Mouse (Mus musculus): ENCODE measurements at regions not wholly inside any gene's neighbourhood (a gene's known extent, or its start where the extent isn't known, plus 50 kb on each side); places are given as distances from the start of the nearest gene placed in this dataset.

DNA sequence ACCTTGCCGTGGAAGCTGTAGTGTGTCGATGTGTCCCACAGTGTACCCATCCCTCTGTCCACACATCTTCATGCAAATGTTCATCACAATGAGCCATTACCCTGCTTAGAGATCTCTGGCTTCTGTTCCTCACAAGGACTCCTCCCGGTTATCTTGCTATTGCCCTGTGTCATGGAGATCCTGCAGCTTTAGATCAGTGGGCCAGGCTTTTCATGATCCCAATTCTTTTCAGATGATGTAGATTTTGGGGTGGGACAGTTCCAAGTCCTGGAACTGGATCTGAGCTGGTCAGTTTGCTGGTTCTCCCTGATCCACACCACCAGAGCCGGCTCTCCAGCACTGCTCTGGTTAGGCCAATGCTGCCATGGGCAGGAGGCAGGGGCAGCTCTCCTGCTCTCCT is 161.2 kb downstream of the Tfap2c start:
- DNase-seq, result no peak

DNA sequence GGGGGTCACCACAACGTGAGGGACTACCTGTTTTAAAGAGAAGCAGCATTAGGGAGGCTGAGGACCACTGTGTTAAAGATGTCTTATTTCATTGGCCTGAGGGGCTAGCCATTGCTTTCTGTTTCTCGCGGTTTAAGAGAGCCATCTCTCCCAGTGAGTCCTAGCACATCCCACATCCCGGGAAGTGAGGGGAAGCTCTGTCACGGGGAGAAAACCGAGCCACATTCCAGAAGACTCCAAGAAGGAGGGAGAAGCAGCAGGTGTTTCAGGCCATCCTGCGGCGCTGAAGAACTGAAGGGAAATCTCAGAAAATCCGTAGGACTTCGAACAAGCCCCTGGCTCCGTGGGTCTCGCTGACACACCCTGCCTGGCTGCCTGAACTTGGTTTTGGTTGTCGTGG is 177.3 kb downstream of the Tfap2c start:
- no peak for DNase-seq

DNA sequence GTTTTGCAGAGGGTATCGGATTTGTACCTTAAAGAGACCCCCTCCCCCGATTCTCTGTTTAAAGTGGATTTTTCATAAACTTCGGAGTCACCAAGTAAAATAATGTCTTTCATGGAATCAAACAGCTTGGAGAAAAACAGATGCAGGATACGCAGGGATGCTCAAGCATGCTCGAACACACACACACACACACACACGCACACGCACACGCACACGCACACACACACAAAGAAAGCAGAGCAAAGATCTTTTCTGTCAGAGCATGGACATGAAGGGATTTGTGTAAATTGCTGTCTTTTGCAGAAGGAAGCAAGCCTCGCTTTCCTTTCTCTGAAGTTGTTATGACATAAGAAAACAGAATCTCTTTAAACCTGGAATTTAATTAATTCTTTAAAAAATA is 178.2 kb downstream of the Tfap2c start:
- DNase-seq, result no peak

- peak in 1 of 2 experiments; percentile 3 for DNase-seq
Observed at GRCm38 (mm10) chr2:172728240-172728821, 178.9 kb downstream of the Tfap2c start.

GRCm38 (mm10) chr2:172729151-172729550 is 179.8 kb downstream of the Tfap2c start:
- DNase-seq, result no peak

GRCm38 (mm10) chr2:172729741-172730140 is 180.3 kb downstream of the Tfap2c start:
- no peak for DNase-seq

DNA sequence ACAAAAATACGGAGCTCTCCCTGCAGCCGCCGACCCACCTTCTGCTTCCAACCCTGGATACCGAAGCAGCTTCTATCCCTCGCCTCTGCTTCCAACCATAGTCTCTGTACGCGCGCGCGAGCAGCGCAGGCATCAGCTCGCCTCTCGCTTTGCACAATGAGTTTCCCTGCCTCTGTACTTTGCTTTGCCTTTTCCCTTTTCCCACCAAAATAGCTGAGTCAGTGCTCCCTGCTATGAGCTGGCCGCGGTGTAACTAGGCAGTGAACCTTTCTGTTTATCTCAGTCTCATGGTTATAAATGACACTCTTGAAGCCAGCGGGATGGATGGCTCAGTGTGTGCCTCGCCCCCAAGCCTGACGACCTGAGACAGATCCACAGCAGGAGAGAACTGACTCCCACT is 182.0 kb downstream of the Tfap2c start:
- DNase-seq, result no peak

- no peak for DNase-seq
Observed at GRCm38 (mm10) chr2:172732453-172733210, 183.2 kb downstream of the Tfap2c start.

- no peak for DNase-seq
Observed at GRCm38 (mm10) chr2:172733403-172733995, 184.1 kb downstream of the Tfap2c start.

DNA sequence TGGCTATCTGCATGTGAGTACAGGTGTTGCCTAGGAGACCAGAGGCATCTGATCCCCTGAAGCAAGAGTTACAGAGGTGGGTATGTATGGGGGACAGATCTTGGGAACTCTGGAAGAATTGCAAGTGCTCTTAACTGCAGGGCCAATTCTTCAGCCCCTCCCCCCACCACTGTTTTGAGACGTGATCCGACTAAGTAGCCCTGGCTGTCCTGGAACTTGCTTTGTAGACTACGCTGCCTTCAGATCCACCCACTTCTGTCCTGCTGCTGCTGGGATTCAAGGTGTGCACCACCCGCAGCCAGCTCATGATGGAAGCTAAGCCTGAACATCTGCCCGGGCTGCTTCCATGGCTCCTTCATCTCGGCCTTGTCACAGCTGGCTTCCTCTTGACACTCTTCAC is 186.2 kb downstream of the Tfap2c start:
- no peak for DNase-seq

DNA sequence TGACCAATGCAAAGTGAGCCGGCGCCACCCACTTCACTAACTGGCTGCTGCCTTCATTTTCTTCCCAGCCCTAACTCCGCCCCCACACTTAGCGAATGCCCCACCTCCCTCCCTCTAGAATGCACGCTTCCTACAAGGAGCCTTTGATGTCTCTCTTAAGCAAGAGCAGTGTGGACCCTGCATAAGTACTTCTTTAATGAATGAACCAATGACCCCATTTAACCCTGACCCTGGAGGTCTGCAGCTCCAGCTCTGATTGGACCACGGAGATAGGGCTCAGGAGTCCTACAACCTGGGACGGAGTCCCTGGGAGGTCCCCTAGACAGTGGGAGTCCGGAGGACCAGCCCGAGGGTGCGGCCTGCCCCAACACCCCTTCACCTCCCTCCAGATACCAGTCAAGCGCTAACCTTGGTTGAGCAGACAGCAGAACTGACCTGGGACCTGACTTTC is 189.7 kb downstream of the Tfap2c start:
- DNase-seq, result no peak

GRCm38 (mm10) chr2:172739529-172739928 is 190.1 kb downstream of the Tfap2c start:
- no peak for DNase-seq

DNA sequence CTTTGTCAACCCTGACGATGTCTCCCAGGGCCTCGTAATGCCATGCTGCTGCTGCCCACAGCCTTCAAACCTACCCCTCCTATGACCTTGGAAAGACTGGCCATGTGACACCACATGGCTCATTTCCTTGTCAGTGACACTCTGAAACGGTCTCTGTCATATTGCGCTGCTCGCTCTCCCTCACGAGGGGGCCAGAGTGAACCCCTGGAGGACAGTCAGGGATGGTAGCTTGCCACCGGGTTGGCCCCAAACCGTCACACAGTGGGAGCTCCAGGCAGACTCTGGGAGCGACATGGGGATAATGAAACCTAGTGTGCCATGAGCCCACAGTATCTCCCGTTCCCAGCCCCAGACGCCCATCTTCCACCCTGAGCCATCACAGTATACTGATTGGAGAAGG is 188.8 kb downstream of the Bmp7 start:
- DNase-seq, result no peak

- DNase-seq, result no peak
Observed at GRCm38 (mm10) chr2:172755686-172756471, 184.2 kb downstream of the Bmp7 start.

GRCm38 (mm10) chr2:172756472-172756860 is 183.7 kb downstream of the Bmp7 start:
- DNase-seq, result peak; percentile 6 to 21

DNA sequence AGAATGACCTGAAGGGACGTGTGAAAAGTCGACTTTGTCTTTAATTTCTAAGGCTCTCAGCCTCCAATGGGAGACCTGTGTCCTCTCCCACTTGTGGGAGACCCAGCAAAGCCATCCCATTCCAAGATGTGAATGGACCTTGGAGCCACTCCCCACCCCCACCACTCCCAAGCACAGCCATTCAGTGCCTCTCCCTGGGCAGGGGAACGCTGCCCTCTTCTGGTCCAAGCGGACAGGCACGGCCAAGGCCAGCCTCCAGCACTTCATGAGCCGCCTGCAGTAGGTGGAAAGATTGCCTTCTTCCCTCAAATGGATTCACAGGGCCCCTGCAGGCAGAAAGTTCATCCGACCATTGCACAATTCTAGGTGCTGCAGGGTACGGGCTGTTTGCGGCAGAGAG is 181.6 kb downstream of the Bmp7 start:
- peak; percentile 9 for DNase-seq

DNA sequence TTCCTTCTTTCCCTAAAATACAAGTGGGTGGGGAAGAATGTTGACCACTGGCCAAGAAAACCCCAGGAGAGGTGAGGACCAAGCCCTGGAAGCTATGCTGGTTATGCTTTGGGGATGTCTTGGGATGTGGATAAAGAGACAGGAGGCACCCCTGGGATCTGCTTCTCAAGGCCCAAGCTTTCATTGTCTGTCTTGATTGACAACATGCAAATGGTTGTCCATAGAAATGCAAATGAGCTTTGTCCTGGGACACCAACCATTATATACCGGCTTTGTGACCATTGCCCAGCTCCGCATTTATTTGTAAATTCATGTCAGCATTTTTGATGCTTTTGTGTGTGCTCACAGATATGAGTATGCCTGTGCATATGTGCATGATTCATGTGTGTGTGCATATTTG is 174.9 kb downstream of the Bmp7 start:
- DNase-seq, result no peak

GRCm38 (mm10) chr2:172766403-172766802 is 173.7 kb downstream of the Bmp7 start:
- no peak for DNase-seq

DNA sequence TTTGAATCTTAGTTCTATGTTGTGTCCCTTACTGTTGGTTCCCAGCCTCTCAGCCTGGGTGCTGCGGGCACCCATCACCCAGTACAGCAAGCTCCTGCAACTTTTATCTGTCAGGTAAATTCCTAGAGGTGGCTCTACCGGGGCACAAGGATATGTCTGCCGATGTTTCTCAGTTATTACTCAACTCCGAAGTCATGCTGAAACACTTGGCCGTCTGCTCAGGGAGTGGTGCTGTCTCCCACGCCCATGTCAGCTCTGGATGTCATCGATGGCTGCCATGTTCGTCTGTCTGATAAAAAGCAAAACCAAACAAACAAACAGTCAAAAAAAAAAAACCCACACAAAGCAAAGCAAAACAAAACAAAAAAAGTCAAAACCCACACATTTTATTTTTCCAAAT is 171.4 kb downstream of the Bmp7 start:
- no peak for DNase-seq

DNA sequence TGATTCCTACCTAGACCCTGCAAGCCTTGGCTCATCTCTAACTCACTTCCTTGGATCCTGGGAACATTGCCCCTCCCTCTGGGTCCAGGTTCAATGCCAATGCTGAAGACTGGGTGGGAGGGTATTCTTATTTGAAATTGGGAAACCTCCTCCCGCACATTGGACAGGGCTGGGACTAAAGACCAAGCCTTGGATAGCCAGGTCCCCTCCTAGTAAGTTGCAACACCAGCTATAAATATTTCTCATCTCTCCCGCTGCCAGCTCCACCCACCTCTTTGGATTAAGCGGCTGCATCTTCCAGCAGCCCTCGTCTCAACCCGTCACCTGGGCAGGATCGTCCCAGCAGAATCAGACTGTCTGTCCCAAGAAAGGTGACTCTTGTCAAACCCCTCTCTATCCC is 170.1 kb downstream of the Bmp7 start:
- no peak for DNase-seq

DNA sequence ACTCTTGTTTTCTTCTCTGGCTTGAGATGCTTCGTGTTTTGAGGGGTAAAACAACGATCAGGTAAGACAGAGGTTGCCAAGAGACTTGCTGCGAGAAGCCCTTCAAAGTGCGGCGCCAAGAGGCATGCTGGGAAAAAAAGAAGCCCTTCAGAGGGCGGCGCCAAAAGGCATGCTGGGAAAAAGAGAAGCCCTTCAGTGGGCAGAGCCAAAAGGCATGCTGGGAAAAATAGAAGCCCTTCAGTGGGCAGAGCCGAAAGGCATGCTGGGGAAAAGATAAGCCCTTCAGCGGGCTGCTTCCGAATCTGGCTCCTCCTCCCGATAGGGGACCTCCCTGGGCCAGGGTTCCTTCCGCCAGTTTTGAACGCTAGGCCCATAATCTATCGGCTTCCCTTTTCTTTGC is 169.5 kb downstream of the Bmp7 start:
- DNase-seq, result no peak

DNA sequence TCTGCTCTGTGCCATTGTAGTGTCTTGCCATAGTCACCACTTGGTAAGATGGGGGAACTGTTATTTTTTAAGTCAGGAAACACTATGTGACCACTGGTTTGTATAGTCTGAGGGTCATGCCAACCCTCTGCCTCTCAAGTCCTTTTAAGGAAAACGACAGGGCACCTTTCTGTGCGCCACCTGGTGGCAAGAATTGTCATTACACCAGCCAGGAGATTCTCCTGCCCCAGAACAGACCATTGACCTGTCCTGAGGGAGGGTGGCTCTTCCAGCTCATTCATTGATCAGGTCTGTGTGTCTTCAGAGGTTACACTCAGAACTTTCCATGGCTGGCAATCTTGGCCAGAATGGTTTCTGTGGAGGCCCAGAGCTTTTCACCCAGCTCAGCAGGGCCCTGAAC is 166.9 kb downstream of the Bmp7 start:
- DNase-seq, result peak; percentile 25 to 45

DNA sequence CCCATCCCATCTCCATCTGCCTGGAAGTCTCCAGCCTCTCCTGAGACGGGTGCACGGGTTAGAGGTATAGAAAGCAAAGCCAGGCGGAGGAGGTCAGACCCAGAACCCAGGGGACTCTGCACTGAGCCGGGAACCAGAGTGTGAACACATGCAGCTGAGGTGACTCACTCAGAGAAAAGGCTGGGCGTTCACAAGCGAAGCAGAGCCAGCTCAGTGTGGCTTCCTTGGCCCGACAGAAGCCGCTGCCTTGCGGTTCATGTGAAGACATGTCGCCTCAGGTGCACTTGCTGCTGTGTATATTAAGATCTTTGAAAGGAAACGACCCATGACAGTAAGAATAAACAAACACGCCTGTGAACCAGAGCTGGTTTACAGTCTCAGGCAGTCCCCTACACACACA is 163.6 kb downstream of the Bmp7 start:
- DNase-seq, result no peak

GRCm38 (mm10) chr2:172777774-172778173 is 162.3 kb downstream of the Bmp7 start:
- no peak for DNase-seq

Data from cerebellum, adult 18-20 months (tissue).